Mouse (Mus musculus): ENCODE measurements around the gene Sirpb1a.
"Not testable (repeated sequence)": the region's sequence is repeated elsewhere in the genome, so short reads cannot be mapped to it uniquely, and the experiment has no call there.

GRCm38 (mm10) chr3:15443936-15444335, 17.6 kb upstream of the Sirpb1a start:
- TF ChIP-seq CTCF (IDR thresholded peaks at IDR 0.05; ENCODE audit: extremely low read depth, insufficient read depth, insufficient read length, insufficient replicate concordance); POLR2A (IDR thresholded peaks at IDR 0.05; ENCODE audit: low read depth, low read length): not testable (repeated sequence)

All from spleen, adult 2 months (tissue).